Mouse (Mus musculus) cortical plate, adult 2 months (tissue): ENCODE data around the gene Olfr690.

ENCODE experiments used
- CTCF ChIP-seq: fragments of 200-500 bp; IDR thresholded peaks from 2 replicates; pipeline ENCODE4 v1.5.1; 2011; ENCODE audit warnings: mild to moderate bottlenecking, control low read depth, low read length; ENCODE audit not compliant: insufficient read depth; ENCODE audit errors: extremely low read depth
- POLR2A ChIP-seq: fragments of 200-500 bp; IDR thresholded peaks from 2 replicates; pipeline ENCODE4 v1.6.1; 2011; ENCODE audit warnings: mild to moderate bottlenecking, low read length, control low read depth; ENCODE audit not compliant: insufficient read depth; ENCODE audit errors: extremely low read depth

- TF ChIP-seq POLR2A: no peak
- no peak for TF ChIP-seq CTCF
These were observed 27.8 kb upstream of the Olfr690 start for GRCm38 (mm10) chr7:105361713-105362112.
